Mouse (Mus musculus) layer of hippocampus, adult 2 months (tissue): ENCODE measurements at regions not wholly inside any gene's neighbourhood (a gene's known extent, or its start where the extent isn't known, plus 50 kb on each side); places are given as distances from the start of the nearest gene placed in this dataset.

Experiments
- DNase-seq, 2 experiments: peaks; one replicate each; pipeline ENCODE4 v3.0.0; 2022; ENCODE audit warnings: low spot score in 2 of 2
- H3K27ac ChIP-seq: fragments of 200-600 bp; 2 replicates; pipeline ENCODE4 v1.8.1; 2022
- H3K4me3 ChIP-seq: fragments of 200-600 bp; 2 replicates; pipeline ENCODE4 v1.8.1; 2022; ENCODE audit warnings: mild to moderate bottlenecking
- CTCF ChIP-seq: fragments of 200-600 bp; conservative IDR thresholded peaks from 2 replicates; pipeline ENCODE4 v1.8.1; 2022; ENCODE audit warnings: antibody characterized with exemption, mild to moderate bottlenecking, moderate library complexity

GRCm38 (mm10) chr4:69327606-69328005 lies 373.4 kb upstream of the Brinp1 start:
- Histone ChIP-seq H3K4me3 (no peak overlapping the region), H3K27ac (no peak overlapping the region)
- TF ChIP-seq CTCF: no peak
- DNase-seq: no peak
